Mouse (Mus musculus) kidney, embryonic 16.5 days (tissue): Measurements from ENCODE around the gene Tcaf1. TPM values are rescaled to one million over a fixed set of nuclear protein-coding genes. Genes with fewer than 3 reads are reported as not detected.

Experiments
- polyA plus RNA-seq: library from polyadenylated mRNA; unstranded; fragments of >200 nt; fragmentation: Nextera tagmentation; extraction: Ambion mirVana; gene quantifications from 2 replicates; pipeline ENCODE4 v1.2.1, GENCODE M21; 2015

The Tcaf1 gene
- polyA plus RNA-seq, 1 experiment from 2014 or later = 86.4 TPM

Other genes with a start within 250 kb of the Tcaf1 start
- gene Olfr458, start 244.9 kb downstream of the Tcaf1 start, polyA plus RNA-seq = not detected in 2 replicates
- gene Olfr457, start 233.8 kb downstream of the Tcaf1 start, polyA plus RNA-seq = not detected in 2 replicates
- gene Olfr456, start 222.9 kb downstream of the Tcaf1 start, polyA plus RNA-seq = not detected in 2 replicates
- gene Olfr455, start 162.5 kb downstream of the Tcaf1 start, polyA plus RNA-seq = not detected in 2 replicates
- not detected in 2 replicates for gene Tcaf3, start 112.4 kb downstream of the Tcaf1 start, polyA plus RNA-seq
- 6.1 and 7.0 TPM in 2 replicates for gene Tcaf2, start 64.8 kb downstream of the Tcaf1 start, polyA plus RNA-seq
- not detected in 2 replicates for gene Olfr453, start 29.3 kb upstream of the Tcaf1 start, polyA plus RNA-seq
- not detected in 2 replicates for gene Olfr38, start 46.3 kb upstream of the Tcaf1 start, polyA plus RNA-seq
- gene Olfr452, start 75.0 kb upstream of the Tcaf1 start, polyA plus RNA-seq = not detected in 2 replicates
- gene Olfr450, start 101.9 kb upstream of the Tcaf1 start, polyA plus RNA-seq = not detected in 2 replicates
- not detected in 2 replicates for gene Olfr449, start 124.3 kb upstream of the Tcaf1 start, polyA plus RNA-seq
- not detected in 2 replicates for gene Olfr448, start 180.4 kb upstream of the Tcaf1 start, polyA plus RNA-seq
- gene Olfr447, start 198.8 kb upstream of the Tcaf1 start, polyA plus RNA-seq = not detected in 2 replicates
- gene Olfr446, start 211.3 kb upstream of the Tcaf1 start, polyA plus RNA-seq = not detected in 2 replicates
- gene Olfr444, start 239.0 kb upstream of the Tcaf1 start, polyA plus RNA-seq = not detected in 2 replicates